Mouse (Mus musculus) brain, embryonic 14.5 days (tissue): ENCODE results near the gene Rhbdd1.
A peak's percentile ranks its signal among the peaks of the same experiment; 100 is the strongest.

Experiments used
- CTCF ChIP-seq: fragments of 200-500 bp; IDR thresholded peaks from 2 replicates; pipeline ENCODE4 v1.5.1; 2012; ENCODE audit warnings: inconsistent platforms, mild to moderate bottlenecking, moderate library complexity, borderline replicate concordance; ENCODE audit not compliant: insufficient read depth, insufficient read length; ENCODE audit errors: extremely low read depth
- POLR2A ChIP-seq: fragments of 200-500 bp; IDR thresholded peaks from 2 replicates; pipeline ENCODE4 v1.6.1; 2012; ENCODE audit warnings: mild to moderate bottlenecking, inconsistent platforms, borderline replicate concordance; ENCODE audit not compliant: poor library complexity, insufficient read depth, insufficient read length, severe bottlenecking; ENCODE audit errors: extremely low read depth

- TF ChIP-seq CTCF (no peak), POLR2A (peak; percentile 22; the same call in 1 of the 2 replicates)
Measured at GRCm38 (mm10) chr1:82292771-82293170, 23.5 kb upstream of the Rhbdd1 start.
